26 mouse cellular contexts compared by ENCODE assay signal in genomic region chr5:22897656-22898289, GRCm38 (mm10).
DNase-seq lines count a peak whose midpoint lies in the region; ATAC-seq and TF ChIP-seq lines count a peak whose summit lies in the region.
"Had no signal": no experiment of that assay in that cellular context is flagged by ENCODE, and none has a peak within 500 bp of the region (broad histone marks: within the 10 kb centered on the region; RNA-seq: fewer than 3 reads in every experiment).

No protein-coding gene starts in this region.

- H3K9me3 ChIP-seq in forebrain, embryonic 14.5 days (replicated peaks; ENCODE audit: control insufficient read depth, low read length): no peaks in the 10 kb centered on the region
- H3K9me3 ChIP-seq in forebrain, embryonic 10.5 days: no peaks in the 10 kb centered on the region
- H3K9me3 ChIP-seq in midbrain, embryonic 11.5 days (ENCODE audit: control insufficient read depth, low read length): no peaks in the 10 kb centered on the region
- no peaks in the 10 kb centered on the region for H3K9me3 ChIP-seq in midbrain, embryonic 10.5 days (replicated peaks)
- no peaks in the 10 kb centered on the region for H3K9me3 ChIP-seq in hindbrain, postnatal 0 days (ENCODE audit: low read length)
- no peaks in the 10 kb centered on the region for H3K9me3 ChIP-seq in neural tube, embryonic 15.5 days (replicated peaks)
- H3K9me3 ChIP-seq: embryonic facial prominence, embryonic 12.5 days; limb, embryonic 13.5 days; liver, embryonic 13.5 days; neural tube, embryonic 12.5 days; stomach, embryonic 15.5 days had no signal

- no peak for TF ChIP-seq CTCF in hindbrain, postnatal 0 days (IDR thresholded peaks at IDR 0.05; ENCODE audit: low read depth)
- TF ChIP-seq CTCF in lung, adult 2 months (IDR thresholded peaks at IDR 0.05; ENCODE audit: insufficient read depth, low read length): no peak

- no peak overlapping the region for H3K4me2 ChIP-seq in forebrain, embryonic 14.5 days (ENCODE audit: low read length)
- no peak overlapping the region for H3K4me2 ChIP-seq in midbrain, embryonic 11.5 days
- no peak overlapping the region for H3K4me2 ChIP-seq in hindbrain, postnatal 0 days (ENCODE audit: low read depth, low read length)
- no peak overlapping the region for H3K4me2 ChIP-seq in neural tube, embryonic 15.5 days
- H3K4me2 ChIP-seq: embryonic facial prominence, embryonic 12.5 days; limb, embryonic 13.5 days; liver, embryonic 13.5 days; neural tube, embryonic 12.5 days; stomach, embryonic 15.5 days had no signal

- ATAC-seq in forebrain, embryonic 14.5 days: peak; percentile 66
- peak; percentile 22; the same call in 1 of the 2 replicates for ATAC-seq in midbrain, embryonic 11.5 days (ENCODE audit: low FRiP score)
- 0 out of 2 replicates have a peak, but pooled peaks have one; percentile 61 for ATAC-seq in hindbrain, postnatal 0 days
- peak; percentile 73; the same call in 1 of the 2 replicates for ATAC-seq in neural tube, embryonic 15.5 days (ENCODE audit: low FRiP score)
- ATAC-seq: activated CD4-positive, CD25-positive, alpha-beta regulatory T cell, adult 4 months; CD4-positive, CD25-positive, alpha-beta regulatory T cell, adult 4 months; Patski had no signal

- H3K9ac ChIP-seq in forebrain, embryonic 14.5 days (ENCODE audit: low read length): no peak overlapping the region
- no peak overlapping the region for H3K9ac ChIP-seq in midbrain, embryonic 11.5 days (ENCODE audit: low read length)
- no peak overlapping the region for H3K9ac ChIP-seq in hindbrain, postnatal 0 days (replicated peaks; ENCODE audit: low read length)
- no peak overlapping the region for H3K9ac ChIP-seq in neural tube, embryonic 15.5 days (replicated peaks)
- H3K9ac ChIP-seq: embryonic facial prominence, embryonic 12.5 days; limb, embryonic 13.5 days; liver, embryonic 13.5 days; neural tube, embryonic 12.5 days; stomach, embryonic 15.5 days had no signal

- no peaks in the 10 kb centered on the region for H3K36me3 ChIP-seq in forebrain, embryonic 14.5 days (ENCODE audit: control insufficient read depth, insufficient read depth, low read length)
- H3K36me3 ChIP-seq in forebrain, embryonic 10.5 days (replicated peaks): no peaks in the 10 kb centered on the region
- no peaks in the 10 kb centered on the region for H3K36me3 ChIP-seq in midbrain, embryonic 11.5 days (ENCODE audit: control insufficient read depth, insufficient read depth, low read length)
- H3K36me3 ChIP-seq in midbrain, embryonic 10.5 days: no peaks in the 10 kb centered on the region
- H3K36me3 ChIP-seq in hindbrain, postnatal 0 days (ENCODE audit: insufficient read depth, low read length): no peaks in the 10 kb centered on the region
- no peaks in the 10 kb centered on the region for H3K36me3 ChIP-seq in neural tube, embryonic 15.5 days
- H3K36me3 ChIP-seq: embryonic facial prominence, embryonic 12.5 days; limb, embryonic 13.5 days; liver, embryonic 13.5 days; neural tube, embryonic 12.5 days; stomach, embryonic 15.5 days had no signal

- no peaks in the 10 kb centered on the region for H3K4me1 ChIP-seq in forebrain, embryonic 14.5 days (ENCODE audit: control insufficient read depth, insufficient read depth, low read length)
- no peaks in the 10 kb centered on the region for H3K4me1 ChIP-seq in forebrain, embryonic 10.5 days
- no peaks in the 10 kb centered on the region; the same call in 1 of the 2 replicates for H3K4me1 ChIP-seq in midbrain, embryonic 11.5 days (ENCODE audit: control insufficient read depth, insufficient read depth, low read length)
- H3K4me1 ChIP-seq in midbrain, embryonic 10.5 days: peaks cover 4% of the 10 kb centered on the region
- no peaks in the 10 kb centered on the region for H3K4me1 ChIP-seq in hindbrain, postnatal 0 days (ENCODE audit: insufficient read depth, low read length)
- H3K4me1 ChIP-seq in neural tube, embryonic 15.5 days: 0 out of 2 replicates have a peak, but pooled peaks cover 3% of the 10 kb centered on the region
- no peaks in the 10 kb centered on the region for H3K4me1 ChIP-seq in lung, adult 2 months (ENCODE audit: control insufficient read depth, insufficient read depth, low read length)
- H3K4me1 ChIP-seq: embryonic facial prominence, embryonic 12.5 days; limb, embryonic 13.5 days; liver, embryonic 13.5 days; neural tube, embryonic 12.5 days; stomach, embryonic 15.5 days had no signal

- no peaks in the 10 kb centered on the region for H3K27me3 ChIP-seq in forebrain, embryonic 14.5 days (replicated peaks; ENCODE audit: control insufficient read depth, insufficient read depth, low read length)
- H3K27me3 ChIP-seq in forebrain, embryonic 10.5 days (ENCODE audit: poor library complexity, severe bottlenecking): no peaks in the 10 kb centered on the region
- no peaks in the 10 kb centered on the region for H3K27me3 ChIP-seq in midbrain, embryonic 11.5 days (ENCODE audit: control insufficient read depth, insufficient read depth, low read length)
- no peaks in the 10 kb centered on the region for H3K27me3 ChIP-seq in midbrain, embryonic 10.5 days (ENCODE audit: low read depth, poor library complexity, severe bottlenecking)
- no peaks in the 10 kb centered on the region for H3K27me3 ChIP-seq in hindbrain, postnatal 0 days (ENCODE audit: insufficient read depth, low read length)
- no peaks in the 10 kb centered on the region for H3K27me3 ChIP-seq in neural tube, embryonic 15.5 days (replicated peaks)
- H3K27me3 ChIP-seq: embryonic facial prominence, embryonic 12.5 days; limb, embryonic 13.5 days; liver, embryonic 13.5 days; neural tube, embryonic 12.5 days; Patski; stomach, embryonic 15.5 days had no signal

- no peak overlapping the region for H3K4me3 ChIP-seq in forebrain, embryonic 14.5 days (ENCODE audit: low read depth, low read length)
- no peak overlapping the region for H3K4me3 ChIP-seq in forebrain, embryonic 10.5 days
- H3K4me3 ChIP-seq in midbrain, embryonic 11.5 days (ENCODE audit: low read depth, low read length): no peak overlapping the region
- H3K4me3 ChIP-seq in midbrain, embryonic 10.5 days: no peak overlapping the region
- no peak overlapping the region for H3K4me3 ChIP-seq in hindbrain, postnatal 0 days (ENCODE audit: low read length)
- H3K4me3 ChIP-seq in neural tube, embryonic 15.5 days (replicated peaks): no peak overlapping the region
- no peak overlapping the region for H3K4me3 ChIP-seq in lung, adult 2 months (replicated peaks; ENCODE audit: extremely low read depth, low read depth, low read length)
- H3K4me3 ChIP-seq: embryonic facial prominence, embryonic 12.5 days; erythroblast, embryonic 14.5 days; layer of hippocampus, adult 2 months; limb, embryonic 13.5 days; liver, embryonic 13.5 days; neural tube, embryonic 12.5 days; stomach, embryonic 15.5 days had no signal

- WGBS in forebrain, embryonic 14.5 days: 65% methylated on average over 7 of the region's 7 CpGs
- 84% methylated on average over 7 of the region's 7 CpGs for whole genome bisulfite sequencing in forebrain, embryonic 10.5 days
- 65% methylated on average over 7 of the region's 7 CpGs for WGBS in midbrain, embryonic 11.5 days
- WGBS in midbrain, embryonic 10.5 days: 72% methylated on average over 7 of the region's 7 CpGs
- 47% methylated on average over 7 of the region's 7 CpGs for WGBS in hindbrain, postnatal 0 days
- WGBS in neural tube, embryonic 15.5 days: 59% methylated on average over 7 of the region's 7 CpGs
- 58% methylated on average over 7 of the region's 7 CpGs for WGBS in lung, adult 2 months

- peak overlapping the region; percentile 50; the same call in 1 of the 2 replicates for H3K27ac ChIP-seq in forebrain, embryonic 14.5 days (ENCODE audit: low read depth, low read length)
- no peak overlapping the region for H3K27ac ChIP-seq in forebrain, embryonic 10.5 days
- no peak overlapping the region for H3K27ac ChIP-seq in midbrain, embryonic 11.5 days (ENCODE audit: low read depth, low read length)
- H3K27ac ChIP-seq in midbrain, embryonic 10.5 days (replicated peaks): no peak overlapping the region
- H3K27ac ChIP-seq in hindbrain, postnatal 0 days: no peak overlapping the region
- no peak overlapping the region for H3K27ac ChIP-seq in neural tube, embryonic 15.5 days (replicated peaks)
- H3K27ac ChIP-seq: embryonic facial prominence, embryonic 12.5 days; layer of hippocampus, adult 2 months; limb, embryonic 13.5 days; liver, embryonic 13.5 days; neural tube, embryonic 12.5 days; stomach, embryonic 15.5 days had no signal

- no peak for TF ChIP-seq POLR2A in lung, adult 2 months (IDR thresholded peaks at IDR 0.05; ENCODE audit: borderline replicate concordance, extremely low read depth, low read depth, low read length)

- peak; percentile 80 for DNase-seq in forebrain, embryonic 14.5 days (ENCODE audit: low spot score)
- no peak for DNase-seq in forebrain, embryonic 10.5 days (ENCODE audit: extremely low spot score, low spot score)
- DNase-seq in midbrain, embryonic 11.5 days (ENCODE audit: low spot score, missing footprints): no peak
- DNase-seq in midbrain, embryonic 10.5 days (ENCODE audit: low spot score): no peak
- peak; percentile 75 for DNase-seq in hindbrain, postnatal 0 days (ENCODE audit: low spot score)
- DNase-seq in ovary, postnatal 10 days (ENCODE audit: low spot score): no peak
- no peak for DNase-seq in lung, adult 2 months
- DNase-seq: adrenal gland, postnatal 14 days; cerebellum, adult 8-10 months; gastrocnemius, postnatal 25 days; kidney, adult 8-10 months; kidney, postnatal 14 days; layer of hippocampus, postnatal 36 days; liver, embryonic 13.5 days; thymus, adult 18-20 months; thymus, postnatal 4 days had no signal

Comparison
In these comparisons a context has a peak if more than half of its experiments do, and no peak if none do; other contexts are left out.
1. DNase-seq: peak in forebrain, embryonic 14.5 days (single experiment) and hindbrain, postnatal 0 days (single experiment); none in forebrain, embryonic 10.5 days (single experiment), midbrain, embryonic 11.5 days (single experiment), midbrain, embryonic 10.5 days (single experiment), ovary, postnatal 10 days (single experiment) and lung, adult 2 months (single experiment).
2. ATAC-seq: peak in every context shown above with its lines; median percentile 73 in neural tube, embryonic 15.5 days; 66 in forebrain, embryonic 14.5 days; 61 in hindbrain, postnatal 0 days; 22 in midbrain, embryonic 11.5 days.